Mouse (Mus musculus) CH12.LX (cell line): ENCODE results near the gene Zhx3. TPM values are rescaled to one million over a fixed set of nuclear protein-coding genes. Genes with fewer than 3 reads are reported as not detected.

Experiments used
- DNase-seq: peaks from one replicate; pipeline ENCODE4 v3.0.0-alpha.2; 2013; ENCODE audit errors: extremely low read depth
- H3K27ac ChIP-seq: 2 replicates; pipeline ENCODE4 v1.5.1; 2012; ENCODE audit warnings: low read depth, mild to moderate bottlenecking, control low read depth, moderate library complexity; ENCODE audit not compliant: insufficient read depth
- H3K27me3 ChIP-seq: replicated peaks from 2 replicates; pipeline ENCODE3; 2012; ENCODE audit warnings: inconsistent platforms
- H3K36me3 ChIP-seq, 2 experiments: replicated peaks in 1 of 2; 2 replicates each; pipeline versions ENCODE3 to v1.6.1; 2012; ENCODE audit warnings: inconsistent platforms in 1 of 2, low read length in 1 of 2, mild to moderate bottlenecking in 1 of 2, mixed read lengths in 1 of 2, moderate library complexity in 1 of 2; ENCODE audit not compliant: control insufficient read depth in 1 of 2, insufficient read depth in 1 of 2
- H3K4me1 ChIP-seq, 2 experiments: 2 replicates each; pipeline ENCODE4 v1.6.1; 2012; ENCODE audit warnings: inconsistent platforms in 1 of 2, moderate library complexity in 1 of 2; ENCODE audit not compliant: insufficient read depth in 2 of 2, control insufficient read depth in 1 of 2
- H3K4me2 ChIP-seq: 2 replicates; pipeline ENCODE4 v1.6.1; 2012; ENCODE audit warnings: low read depth, mild to moderate bottlenecking, control low read depth; ENCODE audit not compliant: poor library complexity, insufficient read depth, severe bottlenecking
- H3K4me3 ChIP-seq, 3 experiments: fragments of 150-350 bp in 1 of 3; sonication (generic) in 1 of 3; replicated peaks in 1 of 3; 2 replicates each; pipeline versions ENCODE3 to v1.5.1; 2011 to 2012; ENCODE audit warnings: low read depth in 2 of 3, low read length in 2 of 3, mild to moderate bottlenecking in 2 of 3, moderate library complexity in 2 of 3, control low read depth in 1 of 3, improper control_type of control experiment in 1 of 3, inconsistent platforms in 1 of 3, mixed read lengths in 1 of 3; ENCODE audit not compliant: poor library complexity in 1 of 3
- H3K79me2 ChIP-seq: replicated peaks from 2 replicates; pipeline ENCODE4 v1.6.1; 2012; ENCODE audit warnings: mild to moderate bottlenecking, moderate library complexity; ENCODE audit not compliant: control insufficient read depth, poor library complexity, insufficient read depth, severe bottlenecking; ENCODE audit errors: extremely low read depth
- H3K9ac ChIP-seq: 2 replicates; pipeline ENCODE4 v1.6.1; 2012; ENCODE audit warnings: low read depth, mild to moderate bottlenecking, control low read depth, moderate library complexity; ENCODE audit not compliant: insufficient read depth
- H3K9me3 ChIP-seq: replicated peaks from 2 replicates; pipeline ENCODE3; 2012; ENCODE audit warnings: low read length, inconsistent platforms, mixed read lengths
- CHD1 ChIP-seq: IDR thresholded peaks from 2 replicates; pipeline ENCODE4 v1.6.1; 2012; ENCODE audit warnings: low read depth, low read length, improper control_type of control experiment, inconsistent platforms
- CTCF ChIP-seq, 2 experiments: IDR thresholded peaks in 1 of 2; conservative IDR thresholded peaks in 1 of 2; 2 replicates each; pipeline ENCODE4 v1.5.1; 2011 to 2012; ENCODE audit warnings: low read depth in 2 of 2, low read length in 2 of 2, improper control_type of control experiment in 1 of 2, inconsistent platforms in 1 of 2, mild to moderate bottlenecking in 1 of 2, moderate library complexity in 1 of 2
- E2F4 ChIP-seq: IDR thresholded peaks from 2 replicates; pipeline ENCODE4 v1.6.1; 2011; ENCODE audit warnings: low read depth, low read length, improper control_type of control experiment; ENCODE audit not compliant: insufficient replicate concordance
- ELF1 ChIP-seq: IDR thresholded peaks from 2 replicates; pipeline ENCODE4 v1.6.1; 2014; ENCODE audit warnings: low read depth, mild to moderate bottlenecking, inconsistent platforms, low read length, improper control_type of control experiment
- EP300 ChIP-seq: IDR thresholded peaks from 2 replicates; pipeline ENCODE4 v1.6.1; 2011; ENCODE audit warnings: low read length, improper control_type of control experiment
- JUN ChIP-seq: IDR thresholded peaks from 2 replicates; pipeline ENCODE4 v1.6.1; 2011; ENCODE audit warnings: low read depth, mild to moderate bottlenecking, low read length, improper control_type of control experiment, moderate library complexity; ENCODE audit not compliant: insufficient read depth
- MAFK ChIP-seq: IDR thresholded peaks from 2 replicates; pipeline ENCODE4 v1.6.1; 2011; ENCODE audit warnings: low read length, improper control_type of control experiment; ENCODE audit not compliant: insufficient replicate concordance
- MAZ ChIP-seq: IDR thresholded peaks from 2 replicates; pipeline ENCODE4 v1.6.1; 2012; ENCODE audit warnings: low read depth, mild to moderate bottlenecking, inconsistent platforms, low read length, improper control_type of control experiment, moderate library complexity
- MYC ChIP-seq: IDR thresholded peaks from 2 replicates; pipeline ENCODE4 v1.6.1; 2011; ENCODE audit warnings: low read depth, mild to moderate bottlenecking, improper control_type of control experiment, low read length
- PAX5 ChIP-seq: IDR thresholded peaks from 2 replicates; pipeline ENCODE4 v1.6.1; 2012; ENCODE audit warnings: low read length, inconsistent platforms, mixed read lengths
- POLR2AphosphoS2 ChIP-seq: IDR thresholded peaks from 2 replicates; pipeline ENCODE4 v1.6.1; 2011; ENCODE audit warnings: low read depth, low read length, improper control_type of control experiment
- RAD21 ChIP-seq: IDR thresholded peaks from 2 replicates; pipeline ENCODE4 v1.6.1; 2011; ENCODE audit warnings: low read depth, mild to moderate bottlenecking, low read length, improper control_type of control experiment, moderate library complexity
- SMC3 ChIP-seq: IDR thresholded peaks from 2 replicates; pipeline ENCODE4 v1.6.1; 2011; ENCODE audit warnings: low read depth, low read length, improper control_type of control experiment
- TBP ChIP-seq: conservative IDR thresholded peaks from 2 replicates; pipeline ENCODE4 v1.6.1; 2011; ENCODE audit warnings: low read depth, low read length, improper control_type of control experiment
- TCF12 ChIP-seq: IDR thresholded peaks from 2 replicates; pipeline ENCODE4 v1.6.1; 2014; ENCODE audit warnings: low read depth, mild to moderate bottlenecking, inconsistent platforms, low read length, improper control_type of control experiment
- USF1 ChIP-seq: IDR thresholded peaks from 2 replicates; pipeline ENCODE4 v1.6.1; 2014; ENCODE audit warnings: low read depth, mild to moderate bottlenecking, inconsistent platforms, low read length, improper control_type of control experiment
- ZC3H11A ChIP-seq: IDR thresholded peaks from 2 replicates; pipeline ENCODE4 v1.6.1; 2012; ENCODE audit warnings: low read depth, mild to moderate bottlenecking, inconsistent platforms, low read length, improper control_type of control experiment
- ZKSCAN1 ChIP-seq: IDR thresholded peaks from 2 replicates; pipeline ENCODE4 v1.6.1; 2012; ENCODE audit warnings: low read depth, inconsistent platforms, low read length, improper control_type of control experiment, borderline replicate concordance
- dilution Hi-C: fragments of 300-500 bp; cut with MboI; formaldehyde crosslinking; loops from 2 replicates; pipeline ENCODE4 v1.14.3; 2020; ENCODE audit warnings: low sequenced_read_pairs; ENCODE audit not compliant: extremely low pct_unique_long_range_greater_than_20kb, extremely low pct_ligation_motif_present
- in situ Hi-C: fragments of 300-500 bp; cut with MboI; formaldehyde crosslinking; loops from 3 replicates; pipeline ENCODE4 v1.14.3; 2019; ENCODE audit warnings: low sequenced_read_pairs, low pct_ligation_motif_present, low pct_unique_long_range_greater_than_20kb, mixed read lengths
- polyA plus RNA-seq: library from polyadenylated mRNA; unstranded; fragments of >175 nt; gene quantifications from 2 replicates; pipeline ENCODE4 v1.2.1, GENCODE M21; 2012; ENCODE audit warnings: low read depth; ENCODE audit not compliant: insufficient read length
- total RNA-seq, 2 experiments: library from RNA; depleted of rRNA; stranded (reverse); fragments of 300-350 nt in 1 of 2; fragments of >200 nt in 1 of 2; gene quantifications; 2 replicates each; pipeline ENCODE4 v1.2.3; 2012 to 2014

Gene Zhx3
- total and polyA plus RNA-seq, 3 experiments = 1.3 to 4.2 (median 2.6) TPM

- Histone ChIP-seq H3K79me2 (no peaks in the 10 kb centered on the region; the same call in 1 of the 2 replicates), H3K27ac (no peak overlapping the region), H3K4me1 (peaks cover 7 to 64% of the 10 kb centered on the region in 2 experiments), H3K27me3 (peaks cover 2% of the 10 kb centered on the region), H3K36me3 (peaks cover under 1 to 24% of the 10 kb centered on the region in 2 experiments), H3K9me3 (no peaks in the 10 kb centered on the region), H3K4me3 (peak overlapping the region; percentile 52 to 99 (median 82)), H3K9ac (no peak overlapping the region), H3K4me2 (peak overlapping the region; percentile 11)
- dilution Hi-C loops (no loop called here), in situ Hi-C loops (no loop called here)
- TF ChIP-seq ZKSCAN1 (no peak), TBP (no peak), CHD1 (no peak)
- DNase-seq = no peak
Observed at GRCm38 (mm10) chr2:160730797-160731116, 142.0 kb downstream of the Zhx3 start.

DNA sequence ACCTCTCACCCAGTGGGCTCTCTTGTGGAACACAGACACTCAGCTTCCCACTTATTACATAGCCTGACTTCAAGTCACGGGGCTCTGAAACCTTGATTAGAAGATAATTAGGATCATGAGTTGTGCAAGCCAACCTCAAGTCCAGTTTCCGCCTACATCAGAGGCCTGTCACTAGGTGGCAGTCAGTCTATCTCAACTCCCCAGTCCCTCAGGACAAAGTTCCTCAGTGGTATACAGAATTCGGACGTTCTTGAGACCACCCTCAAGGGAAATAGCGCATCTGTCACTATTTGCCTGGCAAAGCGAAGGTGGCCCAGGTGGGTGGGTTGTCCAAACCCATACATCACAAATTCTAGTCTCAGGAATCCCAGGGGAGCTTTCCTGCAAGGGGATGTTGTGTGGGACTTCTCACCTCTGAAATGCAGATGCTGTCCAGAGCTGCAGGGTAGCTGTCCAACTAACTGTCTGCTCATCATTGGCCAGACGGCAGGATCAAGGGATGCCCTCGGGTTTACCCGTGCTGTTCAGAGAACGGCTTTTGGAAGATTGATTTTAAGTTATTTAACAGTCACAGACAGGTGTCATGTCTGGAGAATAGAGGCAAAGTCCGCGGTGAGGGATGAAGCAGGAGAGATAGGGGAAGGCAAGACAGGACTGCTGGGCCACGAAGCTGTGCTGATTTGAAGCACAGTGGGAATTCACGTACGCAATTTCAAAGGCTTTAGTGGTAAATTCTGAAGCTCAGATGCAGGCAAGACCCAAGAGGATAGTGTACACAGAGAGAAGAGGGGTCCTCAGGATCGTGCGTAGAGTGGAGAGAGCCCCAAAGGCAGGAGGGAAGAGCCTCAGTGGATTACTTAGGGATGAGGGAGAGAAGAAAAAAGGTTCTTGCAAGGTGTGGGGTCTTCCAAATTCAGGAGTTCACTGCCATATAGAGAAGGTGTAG is 142.7 kb downstream of the Zhx3 start:
- peaks cover 7 to 57% of the 10 kb centered on the region in 2 experiments for H3K4me1 ChIP-seq
- peak overlapping the region; percentile 11 for H3K4me2 ChIP-seq
- in situ Hi-C loops = no loop called here
- peak; percentile 65 for TF ChIP-seq RAD21
- TF ChIP-seq SMC3 = peak; percentile 74
- peak in 1 of 2 experiments; percentile 75; a peak in 2 of 4 replicates for TF ChIP-seq CTCF (conservative IDR thresholded peaks at IDR 0.05 in 1 of 2, IDR thresholded peaks at IDR 0.05 in 1 of 2; ENCODE audit: low read depth in 2 of 2, low read length in 2 of 2)
- no peak for TF ChIP-seq PAX5
- no peak for TF ChIP-seq E2F4
- TF ChIP-seq USF1 = no peak
- no peak for TF ChIP-seq TBP
- DNase-seq = peak; percentile 39
- dilution Hi-C loops = no loop called here
- no peaks in the 10 kb centered on the region; the same call in 1 of the 2 replicates for H3K79me2 ChIP-seq
- H3K27ac ChIP-seq = no peak overlapping the region
- peak overlapping the region in 1 of 3 experiments; percentile 82 for H3K4me3 ChIP-seq
- H3K36me3 ChIP-seq = peaks cover 3 to 24% of the 10 kb centered on the region in 2 experiments
- no peaks in the 10 kb centered on the region for H3K9me3 ChIP-seq
- peaks cover 2% of the 10 kb centered on the region for H3K27me3 ChIP-seq
- H3K9ac ChIP-seq = no peak overlapping the region

DNA sequence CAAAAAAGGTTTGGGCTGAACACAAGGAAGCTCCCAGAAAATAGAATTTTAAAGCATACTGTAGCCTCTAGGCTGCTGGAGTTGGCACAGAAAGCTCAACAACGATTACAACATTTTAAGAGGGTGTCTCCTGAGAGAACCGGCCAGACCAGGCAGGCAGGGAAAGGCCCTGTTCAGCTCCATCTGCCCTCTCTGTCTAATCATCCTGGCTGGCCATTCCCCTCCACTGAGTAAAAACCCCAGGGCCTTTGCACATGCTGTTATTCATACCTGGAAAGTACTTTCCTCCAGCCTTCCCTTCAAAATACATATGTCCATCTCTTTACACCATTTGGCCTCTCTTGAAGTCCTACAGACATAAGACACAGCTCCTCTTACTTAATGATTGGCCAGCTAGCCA is 143.4 kb downstream of the Zhx3 start:
- no peak overlapping the region for H3K27ac ChIP-seq
- TF ChIP-seq MYC (no peak), MAFK (no peak), PAX5 (no peak), JUN (no peak), POLR2AphosphoS2 (no peak), ZC3H11A (no peak), ELF1 (no peak), EP300 (no peak), MAZ (no peak), CTCF (conservative IDR thresholded peaks at IDR 0.05 in 1 of 2, IDR thresholded peaks at IDR 0.05 in 1 of 2; ENCODE audit: low read depth in 2 of 2, low read length in 2 of 2) (no peak), TCF12 (no peak)
- TF ChIP-seq, all 38 proteins: peak for 0
- peaks cover 7 to 50% of the 10 kb centered on the region in 2 experiments for H3K4me1 ChIP-seq
- peaks cover 2% of the 10 kb centered on the region for H3K27me3 ChIP-seq
- dilution Hi-C loops (no loop called here), in situ Hi-C loops (no loop called here)
- DNase-seq = peak; percentile 34
- no peaks in the 10 kb centered on the region for H3K9me3 ChIP-seq
- no peak overlapping the region for H3K4me3 ChIP-seq
- no peaks in the 10 kb centered on the region; the same call in 1 of the 2 replicates for H3K79me2 ChIP-seq
- H3K9ac ChIP-seq = no peak overlapping the region
- no peak overlapping the region for H3K4me2 ChIP-seq
- peaks cover 5 to 24% of the 10 kb centered on the region in 2 experiments for H3K36me3 ChIP-seq
